Comparison of ENCODE assay signal across 18 mouse cellular contexts in the genomic region with DNA sequence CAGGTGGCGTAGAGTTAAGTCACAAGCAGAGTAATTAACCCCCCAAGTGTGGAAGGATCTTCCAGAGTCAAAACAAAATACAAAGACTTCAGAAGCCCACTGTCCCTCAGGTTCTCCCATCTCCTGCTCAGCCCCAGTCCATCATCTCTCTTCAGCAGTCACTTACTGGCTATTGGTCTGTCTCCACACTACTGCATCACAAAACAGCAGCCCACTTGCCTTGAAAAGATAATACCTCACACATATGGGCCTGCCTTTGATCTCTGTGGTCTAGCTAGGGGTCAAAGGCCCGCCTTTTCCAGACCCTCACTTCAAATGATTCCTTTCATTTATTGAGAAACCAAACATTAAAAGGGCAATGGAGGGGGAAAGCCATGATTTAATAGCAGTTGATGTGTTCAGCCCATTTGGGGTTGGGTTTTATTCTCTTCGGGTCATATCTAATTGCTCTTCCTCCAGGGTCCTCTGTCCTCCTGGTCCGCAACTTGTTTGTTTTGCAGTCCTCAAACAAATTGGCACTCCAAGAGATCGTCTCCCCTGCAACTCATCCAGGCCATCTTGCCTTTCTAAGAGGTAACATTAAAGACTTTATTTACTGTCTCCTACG.
DNase-seq lines count a peak whose midpoint lies in the region; ATAC-seq lines count a peak whose summit lies in the region.
"Had no signal": no experiment of that assay in that cellular context is flagged by ENCODE, and none has a peak within 500 bp of the region (broad histone marks: within the 10 kb centered on the region; RNA-seq: fewer than 3 reads in every experiment).

No protein-coding gene starts in this region.

- H3K36me3 ChIP-seq in kidney, embryonic 14.5 days (ENCODE audit: control insufficient read depth, insufficient read depth, low read length) = no peaks in the 10 kb centered on the region
- H3K36me3 ChIP-seq: embryonic facial prominence, embryonic 10.5 days; forebrain, embryonic 15.5 days; heart, embryonic 13.5 days; hindbrain, embryonic 15.5 days had no signal

- no peak overlapping the region for H3K27ac ChIP-seq in kidney, embryonic 14.5 days (ENCODE audit: low read depth, low read length)
- H3K27ac ChIP-seq: embryonic facial prominence, embryonic 10.5 days; forebrain, embryonic 15.5 days; heart, embryonic 13.5 days; hindbrain, embryonic 15.5 days had no signal

- H3K27me3 ChIP-seq in kidney, embryonic 14.5 days (ENCODE audit: control insufficient read depth, insufficient read depth, low read length) = no peaks in the 10 kb centered on the region
- H3K27me3 ChIP-seq: forebrain, embryonic 15.5 days; heart, embryonic 13.5 days; hindbrain, embryonic 15.5 days had no signal

- ATAC-seq in kidney, embryonic 14.5 days (ENCODE audit: low FRiP score, low TSS enrichment) = peak; percentile 93
- ATAC-seq: forebrain, embryonic 15.5 days had no signal

- no peak overlapping the region for H3K9ac ChIP-seq in kidney, embryonic 14.5 days (ENCODE audit: low read depth, low read length)
- H3K9ac ChIP-seq: forebrain, embryonic 15.5 days; heart, embryonic 13.5 days; hindbrain, embryonic 15.5 days had no signal

- no peaks in the 10 kb centered on the region for H3K4me1 ChIP-seq in kidney, embryonic 14.5 days (ENCODE audit: control insufficient read depth, insufficient read depth, low read length)
- H3K4me1 ChIP-seq: forebrain, embryonic 15.5 days; heart, embryonic 13.5 days; hindbrain, embryonic 15.5 days had no signal

- DNase-seq in kidney, postnatal 14 days = no peak
- peak; percentile 27 for DNase-seq in kidney, postnatal 10 days
- no peak for DNase-seq in kidney, adult 18-20 months
- DNase-seq in embryo, embryonic 10 days (ENCODE audit: low spot score) = peak; percentile 63
- peak; percentile 43 for DNase-seq in mesoderm, embryonic 11.5 days (ENCODE audit: low read depth, low spot score)
- no peak for DNase-seq in left cerebral cortex, adult 9 months (ENCODE audit: low spot score in 2 of 2)
- no peak for DNase-seq in thymus, postnatal 25 days
- DNase-seq: adrenal gland, postnatal 10 days; cerebellum, adult 18-20 months; cerebellum, adult 9-11 months; gastrocnemius, postnatal 36 days; heart, adult 11 months; heart, postnatal 36 days had no signal

- H3K4me2 ChIP-seq in kidney, embryonic 14.5 days (replicated peaks; ENCODE audit: low read depth, low read length) = no peak overlapping the region
- H3K4me2 ChIP-seq: forebrain, embryonic 15.5 days; heart, embryonic 13.5 days; hindbrain, embryonic 15.5 days had no signal

- H3K4me3 ChIP-seq in kidney, embryonic 14.5 days (ENCODE audit: low read length) = no peak overlapping the region
- H3K4me3 ChIP-seq: embryonic facial prominence, embryonic 10.5 days; forebrain, embryonic 15.5 days; heart, embryonic 13.5 days; hindbrain, embryonic 15.5 days had no signal

- 12% methylated on average over 6 of the region's 6 CpGs for WGBS in kidney, embryonic 14.5 days

- no peaks in the 10 kb centered on the region for H3K9me3 ChIP-seq in kidney, embryonic 14.5 days (ENCODE audit: control insufficient read depth, low read length)
- H3K9me3 ChIP-seq: embryonic facial prominence, embryonic 10.5 days; forebrain, embryonic 15.5 days; heart, embryonic 13.5 days; hindbrain, embryonic 15.5 days had no signal

Comparison
In these comparisons a context has a peak if more than half of its experiments do, and no peak if none do; other contexts are left out.
1. DNase-seq: peak in kidney, postnatal 10 days (single experiment), embryo, embryonic 10 days (single experiment) and mesoderm, embryonic 11.5 days (single experiment); none in kidney, postnatal 14 days (single experiment), kidney, adult 18-20 months (single experiment), left cerebral cortex, adult 9 months (0 of 2) and thymus, postnatal 25 days (single experiment).